Mouse (Mus musculus): ENCODE results near the gene Ntm.

Gene Ntm

DNA sequence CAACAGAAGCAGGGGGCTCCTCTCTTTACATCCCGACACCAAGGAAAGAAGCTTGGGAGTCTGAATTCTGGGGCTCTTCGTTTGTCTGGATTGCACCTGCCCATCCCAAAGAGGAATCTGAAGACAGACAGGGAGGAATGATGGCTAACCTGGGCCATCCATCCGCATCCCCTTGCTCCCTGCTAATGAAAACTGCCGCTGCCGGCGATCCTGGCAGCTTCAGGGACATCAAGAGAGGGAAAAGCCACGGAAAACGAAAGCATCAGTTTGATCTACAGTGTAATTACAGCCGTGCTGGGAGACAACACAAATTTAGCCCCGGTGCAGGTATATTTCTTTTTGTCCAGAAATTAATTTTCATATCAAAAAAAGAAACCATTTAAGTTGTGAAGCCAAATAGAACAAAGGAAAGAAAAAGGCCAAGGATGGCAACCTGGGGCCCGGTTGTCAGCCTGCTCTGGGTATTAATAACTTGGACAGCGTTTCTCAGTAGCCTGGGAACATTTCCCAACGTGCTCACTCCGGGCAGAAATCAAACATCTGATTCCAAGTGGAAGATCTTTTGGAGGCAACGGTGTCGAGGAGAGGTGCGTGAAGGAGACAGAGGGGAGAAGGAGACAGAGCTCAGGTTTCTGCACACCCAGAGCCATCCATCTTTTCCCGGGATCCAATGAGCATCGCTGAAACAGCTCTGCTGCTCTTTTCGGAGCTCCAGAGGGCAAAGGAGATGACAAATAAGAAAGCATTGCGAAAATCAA, 368.2 kb downstream of the Ntm start:
- no peak for DNase-seq (ENCODE audit: low read depth in 2 of 2, low spot score in 2 of 2)

DNA sequence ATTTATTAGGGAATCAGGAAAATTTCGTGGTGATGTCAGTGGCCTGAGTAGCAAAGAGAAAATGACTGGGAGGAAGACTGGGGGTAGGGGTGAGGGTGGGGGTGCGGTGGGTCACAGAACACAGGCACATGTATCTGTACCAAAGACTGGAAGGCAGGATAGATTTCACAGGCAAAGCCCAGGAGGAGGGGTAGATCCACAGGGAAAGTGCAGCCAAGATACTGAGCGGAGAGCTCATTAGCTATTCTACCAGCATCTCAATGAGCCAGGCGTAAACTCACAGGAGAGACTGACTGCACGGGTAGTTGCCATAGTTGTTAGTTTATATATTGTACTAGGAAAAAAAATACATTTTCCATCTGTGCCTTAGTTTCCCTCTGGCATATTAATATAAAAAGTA, 375.6 kb downstream of the Ntm start:
- no peak for DNase-seq (ENCODE audit: low read depth in 2 of 2, low spot score in 2 of 2)

GRCm38 (mm10) chr9:29586381-29586770, 376.6 kb downstream of the Ntm start:
- DNase-seq (ENCODE audit: low read depth in 2 of 2, low spot score in 2 of 2), result no peak

GRCm38 (mm10) chr9:29585746-29586380, 377.1 kb downstream of the Ntm start:
- no peak for DNase-seq (ENCODE audit: low read depth in 2 of 2, low spot score in 2 of 2)

DNA sequence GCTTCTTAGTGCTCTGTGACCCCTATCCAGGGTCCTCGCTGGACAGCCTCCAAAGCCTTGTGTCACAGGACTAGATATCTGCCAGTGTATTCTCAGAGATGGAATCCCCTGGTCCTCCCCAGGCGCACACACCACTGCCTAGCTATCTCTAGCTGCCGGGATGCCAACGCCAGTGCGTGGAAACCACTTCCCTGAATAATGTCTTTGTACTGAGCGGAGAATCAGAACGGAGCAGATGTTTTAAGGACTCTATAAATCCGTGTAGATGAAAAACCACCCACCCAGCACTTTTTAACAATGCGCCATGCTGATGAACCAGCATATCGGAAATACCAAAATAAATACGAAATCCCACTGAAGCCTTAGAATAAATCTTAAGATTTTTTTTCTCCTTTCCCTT, 384.7 kb downstream of the Ntm start:
- DNase-seq (ENCODE audit: low read depth in 2 of 2, low spot score in 2 of 2), result no peak

GRCm38 (mm10) chr9:29576051-29576533, 386.8 kb downstream of the Ntm start:
- DNase-seq (ENCODE audit: low read depth in 2 of 2, low spot score in 2 of 2), result no peak

DNA sequence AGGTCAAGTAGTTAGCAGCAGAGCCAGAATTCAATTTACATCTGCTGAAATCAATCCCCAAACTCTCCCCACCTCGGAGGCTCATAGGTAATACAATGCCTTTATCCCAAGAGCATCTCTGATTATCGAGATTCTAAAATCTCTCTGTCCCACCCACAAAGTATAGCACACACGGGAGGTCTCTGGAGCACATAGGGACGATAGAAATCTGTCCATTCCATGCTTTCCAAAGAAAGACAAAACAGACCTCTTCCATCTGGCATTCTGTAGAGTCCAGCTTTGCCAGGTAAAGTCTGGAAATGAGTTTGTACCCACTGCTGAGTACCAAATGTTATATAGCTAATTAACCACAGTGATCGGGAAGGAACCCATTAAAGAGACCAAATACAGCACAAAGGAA, 388.4 kb downstream of the Ntm start:
- no peak for DNase-seq (ENCODE audit: low read depth in 2 of 2, low spot score in 2 of 2)

GRCm38 (mm10) chr9:29568571-29568970, 394.4 kb downstream of the Ntm start:
- DNase-seq (ENCODE audit: low read depth in 2 of 2, low spot score in 2 of 2), result no peak

DNA sequence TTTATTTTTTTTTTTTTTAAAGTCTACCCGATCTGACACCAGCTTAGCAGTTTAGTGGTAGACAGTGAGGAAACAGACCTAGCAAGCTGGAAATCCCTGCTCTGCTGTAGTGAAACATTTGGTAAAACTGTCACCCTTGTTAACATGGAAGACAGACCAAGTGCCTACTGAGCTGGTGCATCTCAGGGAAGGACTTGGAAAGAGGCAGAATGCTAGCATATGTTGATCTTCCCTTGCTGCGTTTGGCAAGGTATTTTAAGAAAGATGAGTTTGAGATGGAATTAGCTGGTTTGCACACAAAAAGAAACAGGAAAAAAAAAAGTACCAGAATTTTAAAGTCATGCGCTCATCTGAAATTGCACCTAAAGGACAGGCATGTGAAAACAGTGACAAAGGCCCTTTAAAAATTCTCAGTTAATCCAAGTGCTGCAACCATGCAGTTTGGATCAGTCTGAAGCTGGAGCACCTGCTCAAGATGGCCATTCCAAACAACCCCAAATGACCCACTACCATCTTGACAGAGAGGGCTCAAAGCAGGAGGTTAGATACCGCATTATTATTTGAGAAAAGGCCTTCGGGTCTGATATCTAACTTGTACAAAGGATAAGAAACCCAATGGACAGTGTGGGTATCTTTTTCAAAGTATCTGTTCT, 400.4 kb downstream of the Ntm start:
- DNase-seq (ENCODE audit: low read depth in 2 of 2, low spot score in 2 of 2), result no peak

GRCm38 (mm10) chr9:29558915-29559314, 404.0 kb downstream of the Ntm start:
- DNase-seq (ENCODE audit: low read depth in 2 of 2, low spot score in 2 of 2), result no peak

- DNase-seq (ENCODE audit: low read depth in 2 of 2, low spot score in 2 of 2), result no peak
These were observed 412.4 kb downstream of the Ntm start for GRCm38 (mm10) chr9:29550582-29550981.

GRCm38 (mm10) chr9:29550107-29550506, 412.8 kb downstream of the Ntm start:
- DNase-seq (ENCODE audit: low read depth in 2 of 2, low spot score in 2 of 2), result no peak

- no peak for DNase-seq (ENCODE audit: low read depth in 2 of 2, low spot score in 2 of 2)
These were observed 426.5 kb downstream of the Ntm start for GRCm38 (mm10) chr9:29536415-29536814.

DNA sequence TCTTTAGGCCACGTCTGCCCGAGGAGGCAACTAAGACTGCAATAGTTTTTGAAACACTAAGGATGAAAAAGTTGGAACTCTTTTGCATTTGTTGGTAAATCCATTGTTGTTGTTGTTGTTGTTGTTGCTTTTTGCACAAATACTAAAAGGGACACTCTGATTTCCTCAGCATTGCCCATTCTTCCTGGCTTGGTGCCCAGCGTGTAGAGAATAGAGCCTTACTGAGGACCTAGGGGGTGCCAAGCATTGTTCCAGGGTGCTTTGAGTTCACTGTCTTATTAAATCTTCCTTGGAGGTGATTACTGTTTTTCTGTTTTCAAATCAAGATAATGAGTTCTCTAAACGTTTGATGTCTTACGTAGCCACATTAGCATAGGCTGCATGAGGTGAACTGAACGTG, 428.2 kb downstream of the Ntm start:
- no peak for DNase-seq (ENCODE audit: low read depth in 2 of 2, low spot score in 2 of 2)

DNA sequence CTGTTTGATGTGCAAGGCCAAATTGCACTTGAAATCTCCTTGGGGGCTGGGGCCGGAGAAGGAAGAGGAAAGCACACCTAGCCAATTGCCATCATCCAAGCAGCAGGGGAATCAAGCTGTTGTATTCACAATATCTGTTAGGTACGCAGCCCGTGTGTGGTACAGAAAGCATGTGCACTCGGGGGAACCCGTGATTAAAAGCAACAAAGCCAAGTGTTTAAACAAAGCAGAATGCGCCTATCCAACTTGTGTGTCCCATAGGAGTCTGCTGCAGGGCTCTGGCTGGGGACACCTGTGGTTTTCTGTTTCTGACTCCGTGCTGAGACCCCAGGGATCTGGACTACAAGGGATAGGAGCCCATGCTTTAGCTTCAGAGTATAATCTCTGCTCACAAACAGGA, 428.6 kb downstream of the Ntm start:
- DNase-seq (ENCODE audit: low read depth in 2 of 2, low spot score in 2 of 2), result no peak

DNA sequence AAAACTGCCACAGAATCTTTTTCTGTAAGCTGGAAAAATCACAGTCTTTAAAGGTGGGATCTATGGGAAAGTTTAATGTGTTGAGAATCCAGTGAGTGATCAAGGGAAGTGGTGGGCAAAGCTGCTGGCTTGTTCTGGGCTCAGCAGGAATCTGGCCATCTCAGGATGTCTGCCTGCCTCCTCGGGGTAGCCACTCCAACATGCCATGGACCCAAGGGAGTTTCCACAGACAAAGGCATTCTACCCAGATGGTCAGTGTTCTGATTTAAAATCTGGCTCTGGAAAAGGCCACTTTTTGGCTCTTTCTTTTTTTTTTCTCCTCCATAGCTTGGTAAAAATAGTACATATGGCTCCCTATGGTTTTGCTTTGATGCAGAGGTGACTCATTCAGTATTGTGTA, 429.4 kb downstream of the Ntm start:
- DNase-seq (ENCODE audit: low read depth in 2 of 2, low spot score in 2 of 2), result no peak

GRCm38 (mm10) chr9:29531147-29531917, 431.6 kb downstream of the Ntm start:
- no peak for DNase-seq (ENCODE audit: low read depth in 2 of 2, low spot score in 2 of 2)

- DNase-seq (ENCODE audit: low read depth in 2 of 2, low spot score in 2 of 2), result no peak
These were observed 438.8 kb downstream of the Ntm start for GRCm38 (mm10) chr9:29524109-29524508.

DNA sequence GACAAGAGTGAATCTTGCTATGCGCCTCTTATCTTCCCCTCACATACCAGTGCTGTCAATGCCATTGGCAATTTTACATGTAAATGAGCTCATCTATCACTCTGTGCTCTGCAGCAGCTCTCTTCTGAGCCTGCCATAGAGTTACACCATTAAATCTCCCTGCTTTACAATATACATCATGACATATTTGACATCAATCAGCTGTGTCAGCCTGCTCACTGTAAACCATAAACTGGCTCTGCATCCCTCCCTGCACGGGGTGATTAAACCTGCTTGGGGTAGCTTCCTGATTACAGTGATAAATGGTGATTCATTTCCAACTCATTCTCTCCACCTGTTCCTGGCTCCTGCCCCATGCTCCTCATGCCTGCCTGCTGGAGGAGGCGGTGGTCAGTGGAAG, 439.7 kb downstream of the Ntm start:
- DNase-seq (ENCODE audit: low read depth in 2 of 2, low spot score in 2 of 2), result no peak

DNA sequence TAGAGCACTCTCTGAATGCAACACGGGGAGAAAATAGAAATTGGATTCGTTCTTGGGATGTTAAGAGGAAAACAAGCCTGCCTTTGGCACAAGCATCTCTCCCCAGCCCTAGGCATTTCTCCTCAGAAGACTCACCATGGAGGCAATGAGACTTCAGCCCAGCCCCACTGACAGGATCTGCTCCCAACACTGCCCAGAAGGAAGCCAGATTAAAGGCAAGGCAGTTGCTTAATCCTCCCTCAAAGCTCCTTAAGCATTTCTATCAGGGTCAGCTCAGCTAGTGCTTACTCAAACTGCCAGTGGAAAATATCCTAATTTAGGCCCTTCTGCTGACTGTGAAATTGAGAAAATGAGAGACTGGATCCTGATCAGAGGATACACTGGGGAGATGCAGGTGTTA, 443.8 kb downstream of the Ntm start:
- DNase-seq (ENCODE audit: low read depth in 2 of 2, low spot score in 2 of 2), result no peak

- DNase-seq (ENCODE audit: low read depth in 2 of 2, low spot score in 2 of 2), result no peak
These were observed 446.3 kb downstream of the Ntm start for GRCm38 (mm10) chr9:29516688-29517087.
